Mouse (Mus musculus) G1E (cell line): ENCODE data around the gene Lrrfip1.

Experiments
- CTCF ChIP-seq: IDR thresholded peaks from 2 replicates; pipeline ENCODE4 v1.5.1; 2012; ENCODE audit warnings: low read depth, low read length, inconsistent platforms, mixed read lengths
- GATA2 ChIP-seq: IDR thresholded peaks from 2 replicates; pipeline ENCODE4 v1.6.1; 2012; ENCODE audit warnings: low read depth, low read length, inconsistent platforms, borderline replicate concordance

- TF ChIP-seq CTCF: no peak
- no peak for TF ChIP-seq GATA2
These were observed 39.5 kb downstream of the Lrrfip1 start for GRCm38 (mm10) chr1:91038010-91038409.
